In genomic region chr6:82911303-82911702, GRCm38 (mm10) we compare ENCODE assay signal across 24 mouse cellular contexts. TPM values are rescaled to one million over a fixed set of nuclear protein-coding genes. Genes with fewer than 3 reads are reported as not detected.
DNase-seq lines count a peak whose midpoint lies in the region; ATAC-seq and TF ChIP-seq lines count a peak whose summit lies in the region.
"Had no signal": no experiment of that assay in that cellular context is flagged by ENCODE, and none has a peak within 500 bp of the region (broad histone marks: within the 10 kb centered on the region; RNA-seq: fewer than 3 reads in every experiment).

No protein-coding gene starts in this region.

- DNase-seq in cerebellum, adult 9-10 months, result peak; percentile 3
- DNase-seq in 416B (ENCODE audit: low read depth), result peak; percentile 77
- no peak for DNase-seq in ES-E14 (ENCODE audit: low read depth, low spot score)
- peak; percentile 61 for DNase-seq in MEL-GATA-1-ER (ENCODE audit: extremely low read depth, low read depth)
- DNase-seq in left cerebral cortex, adult 8-10 months (ENCODE audit: low spot score in 2 of 2), result no peak
- no peak for DNase-seq in layer of hippocampus, postnatal 10 days (ENCODE audit: low spot score in 2 of 2)
- no peak for DNase-seq in MN1 (ENCODE audit: low spot score)
- DNase-seq: adrenal gland, adult 8-10 months; adrenal gland, postnatal 14 days; adrenal gland, postnatal 36 days; cerebellum, adult 11 months; cerebellum, adult 18-20 months; cerebellum, adult 8-10 months; cerebellum, postnatal 10 days; cerebellum, postnatal 25 days; forebrain, postnatal 0 days had no signal

- ATAC-seq in cerebellum, adult (ENCODE audit: insufficient number of reproducible peaks, low FRiP score, low TSS enrichment), result no peak
- ATAC-seq: activated CD4-positive, CD25-positive, alpha-beta regulatory T cell, adult 4 months; forebrain, embryonic 13.5 days; forebrain, embryonic 15.5 days; forebrain, postnatal 0 days; Patski had no signal

- no peaks in the 10 kb centered on the region for H3K36me3 ChIP-seq in ES-E14 (ENCODE audit: control insufficient read depth, insufficient read depth, low read length, poor library complexity, severe bottlenecking)
- H3K36me3 ChIP-seq: embryonic facial prominence, embryonic 10.5 days; embryonic facial prominence, embryonic 12.5 days had no signal

- H3K4me1 ChIP-seq in ES-E14 (ENCODE audit: control insufficient read depth in 2 of 2, insufficient read depth in 2 of 2, low read length in 2 of 2, poor library complexity in 1 of 2), result no peaks in the 10 kb centered on the region
- H3K4me1 ChIP-seq: embryonic facial prominence, embryonic 10.5 days; embryonic facial prominence, embryonic 12.5 days; forebrain, embryonic 13.5 days; forebrain, embryonic 15.5 days had no signal

- in situ Hi-C loops in ES-E14 (cut with MboI; ENCODE audit: low sequenced_read_pairs in 2 of 2, unreplicated experiment in 2 of 2), result loop anchor here in 1 of 2 experiments (5.0 kb wide), 1 partner anchor 61 kb away; no protein-coding TSS in a partner anchor

- H3K9ac ChIP-seq in ES-E14 (ENCODE audit: insufficient read depth, low read depth, low read length, poor library complexity, severe bottlenecking), result no peak overlapping the region
- H3K9ac ChIP-seq: embryonic facial prominence, embryonic 12.5 days; forebrain, embryonic 13.5 days; forebrain, embryonic 15.5 days; forebrain, postnatal 0 days had no signal

- no peaks in the 10 kb centered on the region for H3K9me3 ChIP-seq in ES-E14 (ENCODE audit: control insufficient read depth, insufficient read depth, low read depth, low read length)
- H3K9me3 ChIP-seq: embryonic facial prominence, embryonic 10.5 days; embryonic facial prominence, embryonic 12.5 days; forebrain, embryonic 13.5 days; forebrain, embryonic 15.5 days had no signal

- H3K27ac ChIP-seq in ES-E14 (ENCODE audit: insufficient read depth, low read depth, low read length, poor library complexity, severe bottlenecking), result no peak overlapping the region
- H3K27ac ChIP-seq: embryonic facial prominence, embryonic 10.5 days; embryonic facial prominence, embryonic 12.5 days; forebrain, embryonic 13.5 days; forebrain, embryonic 15.5 days had no signal

- H3K4me3 ChIP-seq in ES-E14 (ENCODE audit: insufficient read depth in 1 of 2, low read depth in 1 of 2, low read length in 2 of 2, poor library complexity in 1 of 2, severe bottlenecking in 1 of 2), result no peak overlapping the region
- H3K4me3 ChIP-seq: embryonic facial prominence, embryonic 10.5 days; embryonic facial prominence, embryonic 12.5 days; forebrain, embryonic 13.5 days; forebrain, embryonic 15.5 days had no signal

TF ChIP-seq in ES-E14, 5 proteins besides CTCF, POLR2A, EP300 and RAD21:
- TF ChIP-seq ZC3H11A (IDR thresholded peaks at IDR 0.05; ENCODE audit: borderline replicate concordance, low read depth, low read length), result no peak
- peak; percentile 48; the same call in 1 of the 2 replicates for TF ChIP-seq MAFK (IDR thresholded peaks at IDR 0.05; ENCODE audit: insufficient read depth, low read depth, low read length)
TF ChIP-seq in ES-E14: peak in this region for 1.

RNA-seq across cellular contexts. Expression of gene Sema4f, which starts 28.3 kb away (rescaled TPM):
- total RNA-seq in ES-E14 (2012; rRNA removed), result 2.3 and 3.5 TPM in 2 replicates
- total RNA-seq in left cerebral cortex, adult 8-10 months (2022), result 10 to 100 TPM; 35.0 to 36.1 (median 35.2) TPM
- 10 to 100 TPM; 43.2 to 47.0 TPM for total RNA-seq in layer of hippocampus, postnatal 10 days (2021)

RNA-seq across cellular contexts. Expression of gene M1ap, which starts 35.4 kb away (rescaled TPM):
- total RNA-seq in ES-E14 (2012; rRNA removed), result 5.7 and 6.8 TPM in 2 replicates
- under 1 TPM in 3 of 4 experiments, not detected in 1; 0.33 to 0.57 (median 0.48) TPM for total RNA-seq in left cerebral cortex, adult 8-10 months (2022)
- not detected for total RNA-seq in layer of hippocampus, postnatal 10 days (2021)
- total RNA-seq: adrenal gland, adult 18-20 months; adrenal gland, adult 8-10 months; adrenal gland, postnatal 14 days had no signal

Comparison
In these comparisons a context has a peak if more than half of its experiments do, and no peak if none do; other contexts are left out.
1. DNase-seq: peak in cerebellum, adult 9-10 months (single experiment), 416B (single experiment) and MEL-GATA-1-ER (single experiment); none in ES-E14 (single experiment), left cerebral cortex, adult 8-10 months (0 of 2), layer of hippocampus, postnatal 10 days (0 of 2) and MN1 (single experiment).